Mouse (Mus musculus): ENCODE measurements at regions not wholly inside any gene's neighbourhood (a gene's known extent, or its start where the extent isn't known, plus 50 kb on each side); places are given as distances from the start of the nearest gene placed in this dataset.

GRCm38 (mm10) chr3:157754826-157755225 is 170.1 kb downstream of the Cth start:
- Histone ChIP-seq H3K4me2 (ENCODE audit: low read depth, low read length) (no peak overlapping the region), H3K9ac (ENCODE audit: low read depth, low read length) (no peak overlapping the region), H3K36me3 (ENCODE audit: control insufficient read depth, insufficient read depth) (no peaks in the 10 kb centered on the region), H3K4me1 (ENCODE audit: control insufficient read depth, low read depth, low read length) (no peaks in the 10 kb centered on the region), H3K27me3 (ENCODE audit: control insufficient read depth, insufficient read depth, low read depth, low read length) (no peaks in the 10 kb centered on the region), H3K9me3 (replicated peaks; ENCODE audit: control insufficient read depth, low read length) (no peaks in the 10 kb centered on the region), H3K4me3 (ENCODE audit: low read depth, low read length) (no peak overlapping the region), H3K27ac (ENCODE audit: low read length) (no peak overlapping the region)
- WGBS (ENCODE audit: insufficient replicate concordance): 53% methylated on average over 4 of the region's 4 CpGs
- ATAC-seq (ENCODE audit: low read depth): no peak

GRCm38 (mm10) chr3:157750266-157750665 is 174.6 kb downstream of the Cth start:
- no peaks in the 10 kb centered on the region for H3K36me3 ChIP-seq (ENCODE audit: control insufficient read depth, insufficient read depth)
- no peaks in the 10 kb centered on the region for H3K4me1 ChIP-seq (ENCODE audit: control insufficient read depth, low read depth, low read length)
- H3K27me3 ChIP-seq (ENCODE audit: control insufficient read depth, insufficient read depth, low read depth, low read length): no peaks in the 10 kb centered on the region
- no peak for ATAC-seq (ENCODE audit: low read depth)
- WGBS (ENCODE audit: insufficient replicate concordance): 57% methylated on average over 3 of the region's 3 CpGs
- no peak overlapping the region for H3K27ac ChIP-seq (ENCODE audit: low read length)
- no peaks in the 10 kb centered on the region for H3K9me3 ChIP-seq (replicated peaks; ENCODE audit: control insufficient read depth, low read length)
- no peak overlapping the region for H3K4me3 ChIP-seq (ENCODE audit: low read depth, low read length)
- H3K4me2 ChIP-seq (ENCODE audit: low read depth, low read length): no peak overlapping the region
- no peak overlapping the region for H3K9ac ChIP-seq (ENCODE audit: low read depth, low read length)

GRCm38 (mm10) chr3:157748395-157749037 is 176.4 kb downstream of the Cth start:
- Histone ChIP-seq H3K4me1 (ENCODE audit: control insufficient read depth, low read depth, low read length) (no peaks in the 10 kb centered on the region), H3K4me2 (ENCODE audit: low read depth, low read length) (no peak overlapping the region), H3K27me3 (ENCODE audit: control insufficient read depth, insufficient read depth, low read depth, low read length) (no peaks in the 10 kb centered on the region), H3K36me3 (ENCODE audit: control insufficient read depth, insufficient read depth) (no peaks in the 10 kb centered on the region), H3K9ac (ENCODE audit: low read depth, low read length) (no peak overlapping the region), H3K9me3 (replicated peaks; ENCODE audit: control insufficient read depth, low read length) (no peaks in the 10 kb centered on the region), H3K4me3 (ENCODE audit: low read depth, low read length) (no peak overlapping the region), H3K27ac (ENCODE audit: low read length) (no peak overlapping the region)
- 41% methylated on average over 3 of the region's 3 CpGs for WGBS (ENCODE audit: insufficient replicate concordance)
- ATAC-seq (ENCODE audit: low read depth): no peak

GRCm38 (mm10) chr3:157743000-157743399 is 176.3 kb downstream of the Ptger3 start:
- Histone ChIP-seq H3K4me3 (ENCODE audit: low read depth, low read length) (no peak overlapping the region), H3K4me1 (ENCODE audit: control insufficient read depth, low read depth, low read length) (no peaks in the 10 kb centered on the region), H3K9me3 (replicated peaks; ENCODE audit: control insufficient read depth, low read length) (no peaks in the 10 kb centered on the region), H3K27ac (ENCODE audit: low read length) (no peak overlapping the region), H3K4me2 (ENCODE audit: low read depth, low read length) (no peak overlapping the region), H3K36me3 (ENCODE audit: control insufficient read depth, insufficient read depth) (no peaks in the 10 kb centered on the region), H3K27me3 (ENCODE audit: control insufficient read depth, insufficient read depth, low read depth, low read length) (no peaks in the 10 kb centered on the region), H3K9ac (ENCODE audit: low read depth, low read length) (no peak overlapping the region)
- WGBS (ENCODE audit: insufficient replicate concordance): 57% methylated on average over 1 of the region's 1 CpGs
- peak; percentile 75 for ATAC-seq (ENCODE audit: low read depth)

GRCm38 (mm10) chr3:157739628-157740294 is 173.1 kb downstream of the Ptger3 start:
- H3K27me3 ChIP-seq (ENCODE audit: control insufficient read depth, insufficient read depth, low read depth, low read length): no peaks in the 10 kb centered on the region
- no peak overlapping the region for H3K9ac ChIP-seq (ENCODE audit: low read depth, low read length)
- H3K4me2 ChIP-seq (ENCODE audit: low read depth, low read length): no peak overlapping the region
- 65% methylated on average over 1 of the region's 1 CpGs for WGBS (ENCODE audit: insufficient replicate concordance)
- no peaks in the 10 kb centered on the region for H3K4me1 ChIP-seq (ENCODE audit: control insufficient read depth, low read depth, low read length)
- no peak overlapping the region for H3K4me3 ChIP-seq (ENCODE audit: low read depth, low read length)
- ATAC-seq (ENCODE audit: low read depth): no peak
- H3K9me3 ChIP-seq (replicated peaks; ENCODE audit: control insufficient read depth, low read length): no peaks in the 10 kb centered on the region
- H3K36me3 ChIP-seq (ENCODE audit: control insufficient read depth, insufficient read depth): no peaks in the 10 kb centered on the region
- no peak overlapping the region for H3K27ac ChIP-seq (ENCODE audit: low read length)

- H3K27ac ChIP-seq (ENCODE audit: low read length): no peak overlapping the region
- H3K4me3 ChIP-seq (ENCODE audit: low read depth, low read length): no peak overlapping the region
- H3K27me3 ChIP-seq (ENCODE audit: control insufficient read depth, insufficient read depth, low read depth, low read length): no peaks in the 10 kb centered on the region
- no peak overlapping the region for H3K9ac ChIP-seq (ENCODE audit: low read depth, low read length)
- 55% methylated on average over 4 of the region's 4 CpGs for WGBS (ENCODE audit: insufficient replicate concordance)
- H3K4me2 ChIP-seq (ENCODE audit: low read depth, low read length): no peak overlapping the region
- H3K9me3 ChIP-seq (replicated peaks; ENCODE audit: control insufficient read depth, low read length): no peaks in the 10 kb centered on the region
- H3K36me3 ChIP-seq (ENCODE audit: control insufficient read depth, insufficient read depth): no peaks in the 10 kb centered on the region
- no peak for ATAC-seq (ENCODE audit: low read depth)
- no peaks in the 10 kb centered on the region; the same call in 1 of the 2 replicates for H3K4me1 ChIP-seq (ENCODE audit: control insufficient read depth, low read depth, low read length)
Measured at GRCm38 (mm10) chr3:157732136-157732940, 165.6 kb downstream of the Ptger3 start.

- Histone ChIP-seq H3K27ac (ENCODE audit: low read length) (no peak overlapping the region), H3K9ac (ENCODE audit: low read depth, low read length) (no peak overlapping the region), H3K4me1 (ENCODE audit: control insufficient read depth, low read depth, low read length) (no peaks in the 10 kb centered on the region; the same call in 1 of the 2 replicates), H3K9me3 (replicated peaks; ENCODE audit: control insufficient read depth, low read length) (no peaks in the 10 kb centered on the region), H3K4me3 (ENCODE audit: low read depth, low read length) (no peak overlapping the region), H3K36me3 (ENCODE audit: control insufficient read depth, insufficient read depth) (no peaks in the 10 kb centered on the region), H3K4me2 (ENCODE audit: low read depth, low read length) (no peak overlapping the region), H3K27me3 (ENCODE audit: control insufficient read depth, insufficient read depth, low read depth, low read length) (no peaks in the 10 kb centered on the region)
- 29% methylated on average over 1 of the region's 1 CpGs for WGBS (ENCODE audit: insufficient replicate concordance)
- ATAC-seq (ENCODE audit: low read depth): 0 out of 2 replicates have a peak, but pooled peaks have one; percentile 37
Measured at GRCm38 (mm10) chr3:157729711-157730367, 163.1 kb downstream of the Ptger3 start.

- Histone ChIP-seq H3K9me3 (replicated peaks; ENCODE audit: control insufficient read depth, low read length) (no peaks in the 10 kb centered on the region), H3K36me3 (ENCODE audit: control insufficient read depth, insufficient read depth) (no peaks in the 10 kb centered on the region), H3K4me1 (ENCODE audit: control insufficient read depth, low read depth, low read length) (no peaks in the 10 kb centered on the region), H3K4me3 (ENCODE audit: low read depth, low read length) (no peak overlapping the region), H3K27ac (ENCODE audit: low read length) (no peak overlapping the region), H3K27me3 (ENCODE audit: control insufficient read depth, insufficient read depth, low read depth, low read length) (no peaks in the 10 kb centered on the region), H3K9ac (ENCODE audit: low read depth, low read length) (no peak overlapping the region), H3K4me2 (ENCODE audit: low read depth, low read length) (no peak overlapping the region)
- ATAC-seq (ENCODE audit: low read depth): peak; percentile 74
- WGBS (ENCODE audit: insufficient replicate concordance): 42% methylated on average over 1 of the region's 1 CpGs
Measured at GRCm38 (mm10) chr3:157724542-157724941, 157.8 kb downstream of the Ptger3 start.

Measured in liver, embryonic 16.5 days (tissue).